Mouse (Mus musculus) bone marrow macrophage, adult 2 months (primary cell): ENCODE data around the gene Spryd4.

Experiments
- CTCF ChIP-seq: IDR thresholded peaks from 2 replicates; pipeline ENCODE4 v1.5.1; 2012; ENCODE audit warnings: low read depth, mild to moderate bottlenecking, low read length, moderate library complexity
- POLR2A ChIP-seq: IDR thresholded peaks from 2 replicates; pipeline ENCODE4 v1.6.1; 2012; ENCODE audit warnings: mild to moderate bottlenecking, low read depth, low read length, borderline replicate concordance

- TF ChIP-seq CTCF (no peak), POLR2A (no peak)
Measured at GRCm38 (mm10) chr10:128208326-128208725, 3.3 kb downstream of the Spryd4 start.
